Mouse (Mus musculus) gastrocnemius, postnatal 25 days (tissue): ENCODE measurements around the gene Fktn. TPM values are rescaled to one million over a fixed set of nuclear protein-coding genes. Genes with fewer than 3 reads are reported as not detected.
"Not testable (repeated sequence)": the region's sequence is repeated elsewhere in the genome, so short reads cannot be mapped to it uniquely, and the experiment has no call there.

ENCODE experiments used
- DNase-seq: peaks from one replicate; pipeline ENCODE4 v3.0.0; 2022
- long read RNA-seq, 2 experiments: library from polyadenylated mRNA; stranded (forward); transcript quantifications; one replicate each; pipeline ENCODE4 v2.0.0; 2021
- total RNA-seq, 2 experiments: library from RNA; stranded (reverse); gene quantifications; 1 replicate in 1 of 2; 2 replicates in 1 of 2; pipeline ENCODE4 v1.2.3; 2021

Gene Fktn
- total RNA-seq: 1 to 10 TPM; 7.2 to 7.4 TPM
- long read RNA-seq, experiment 1, partial matches to known transcripts: 0 of 2 reads
- long read RNA-seq, experiment 1, other reads (novel, unspliced or antisense): 2 of 2 reads
- long read RNA-seq, experiment 2, full-length matches to known transcripts: 1 of 4 reads
- long read RNA-seq, experiment 2, partial matches to known transcripts: 0 of 4 reads
- long read RNA-seq, experiment 2, other reads (novel, unspliced or antisense): 3 of 4 reads

GRCm38 (mm10) chr4:53713704-53714050 is at the start of gene Fktn:
Gene Fktn (plus strand): TSS chr4:53713998.
- DNase-seq: no peak

- DNase-seq: no peak
These were observed 31.7 kb upstream of the Fktn start for GRCm38 (mm10) chr4:53682092-53682491.

GRCm38 (mm10) chr4:53688965-53689364 is 24.8 kb upstream of the Fktn start:
- no peak for DNase-seq

GRCm38 (mm10) chr4:53691418-53691817 is 22.4 kb upstream of the Fktn start:
- DNase-seq: no peak

- not testable (repeated sequence) for DNase-seq
These were observed 4.6 kb upstream of the Fktn start for GRCm38 (mm10) chr4:53709166-53709565.

- no peak for DNase-seq
These were observed 3.8 kb upstream of the Fktn start for GRCm38 (mm10) chr4:53710021-53710420.

GRCm38 (mm10) chr4:53710555-53711328 is 3.1 kb upstream of the Fktn start:
- no peak for DNase-seq

- DNase-seq: peak; percentile 84
These were observed 435 bp downstream of the Fktn start for GRCm38 (mm10) chr4:53714051-53714814.

GRCm38 (mm10) chr4:53715977-53716376 is 2.2 kb downstream of the Fktn start:
- no peak for DNase-seq

- DNase-seq: no peak
These were observed 3.7 kb downstream of the Fktn start for GRCm38 (mm10) chr4:53717546-53717945.

GRCm38 (mm10) chr4:53718261-53718660 is 4.5 kb downstream of the Fktn start:
- DNase-seq: no peak

GRCm38 (mm10) chr4:53722506-53722905 is 8.7 kb downstream of the Fktn start:
- DNase-seq: no peak

GRCm38 (mm10) chr4:53726100-53726499 is 12.3 kb downstream of the Fktn start:
- DNase-seq: not testable (repeated sequence)

- no peak for DNase-seq
These were observed 14.3 kb downstream of the Fktn start for GRCm38 (mm10) chr4:53728121-53728520.

- no peak for DNase-seq
These were observed 25.3 kb downstream of the Fktn start for GRCm38 (mm10) chr4:53738956-53739616.

- DNase-seq: no peak
These were observed 36.0 kb downstream of the Fktn start for GRCm38 (mm10) chr4:53749831-53750230.

GRCm38 (mm10) chr4:53750391-53751120 is 36.8 kb downstream of the Fktn start:
- no peak for DNase-seq

- no peak for DNase-seq
These were observed 43.2 kb downstream of the Fktn start for GRCm38 (mm10) chr4:53757030-53757429.

- no peak for DNase-seq
These were observed 45.0 kb downstream of the Fktn start for GRCm38 (mm10) chr4:53758764-53759163.

- peak; percentile 9 for DNase-seq
These were observed 45.9 kb downstream of the Fktn start for GRCm38 (mm10) chr4:53759678-53760077.

- DNase-seq: no peak
These were observed 48.7 kb downstream of the Fktn start for GRCm38 (mm10) chr4:53762501-53762900.
